ENCODE assay signal across 17 mouse cellular contexts in genomic region chr6:137386344-137386743, GRCm38 (mm10).
DNase-seq lines count a peak whose midpoint lies in the region; ATAC-seq lines count a peak whose summit lies in the region.
"Had no signal": no experiment of that assay in that cellular context is flagged by ENCODE, and none has a peak within 500 bp of the region (broad histone marks: within the 10 kb centered on the region; RNA-seq: fewer than 3 reads in every experiment).

No protein-coding gene starts in this region.

- intact Hi-C loops in left cerebral cortex, postnatal 10 days (cut with DNase I): no loop called here

- no peaks in the 10 kb centered on the region for H3K4me1 ChIP-seq in liver, embryonic 12.5 days
- H3K4me1 ChIP-seq in brown adipose tissue, adult 24 weeks (ENCODE audit: control insufficient read depth, insufficient read depth, insufficient read length, low read length): no peaks in the 10 kb centered on the region

- no peak overlapping the region for H3K27ac ChIP-seq in liver, embryonic 12.5 days
- 0 out of 2 replicates have a peak overlapping the region, but pooled peaks have one; percentile 3 for H3K27ac ChIP-seq in brown adipose tissue, adult 24 weeks (replicated peaks; ENCODE audit: low read depth, low read length)
- H3K27ac ChIP-seq: limb, embryonic 13.5 days; midbrain, embryonic 13.5 days had no signal

- no peaks in the 10 kb centered on the region for H3K27me3 ChIP-seq in liver, embryonic 12.5 days (replicated peaks)
- H3K27me3 ChIP-seq: limb, embryonic 13.5 days; midbrain, embryonic 13.5 days had no signal

- no peaks in the 10 kb centered on the region for H3K9me3 ChIP-seq in liver, embryonic 12.5 days (replicated peaks)
- H3K9me3 ChIP-seq: limb, embryonic 13.5 days; midbrain, embryonic 13.5 days had no signal

- 63% methylated on average over 4 of the region's 4 CpGs for WGBS in liver, embryonic 12.5 days (ENCODE audit: insufficient replicate concordance)

- H3K4me3 ChIP-seq in liver, embryonic 12.5 days: no peak overlapping the region
- H3K4me3 ChIP-seq in brown adipose tissue, adult 24 weeks (ENCODE audit: insufficient read depth, low read depth, low read length): no peak overlapping the region
- H3K4me3 ChIP-seq: limb, embryonic 13.5 days; midbrain, embryonic 13.5 days had no signal

- no peaks in the 10 kb centered on the region for H3K36me3 ChIP-seq in liver, embryonic 12.5 days
- H3K36me3 ChIP-seq: limb, embryonic 13.5 days had no signal

- peak; percentile 17 for DNase-seq in liver
- no peak for DNase-seq in left cerebral cortex, postnatal 10 days (ENCODE audit: extremely low spot score in 1 of 2, low spot score in 2 of 2)
- DNase-seq: adrenal gland, postnatal 25 days; cerebellum, adult 11 months; cerebellum, postnatal 36 days; gastrocnemius, postnatal 14 days; kidney, adult 9 months; layer of hippocampus, postnatal 36 days; thymus, adult 2 months had no signal

- no peak overlapping the region for H3K4me2 ChIP-seq in liver, embryonic 12.5 days
- H3K4me2 ChIP-seq: limb, embryonic 13.5 days; midbrain, embryonic 13.5 days had no signal

- no peak for ATAC-seq in liver, embryonic 12.5 days
- peak; percentile 22 to 45; a peak in 1 of 4 replicates for ATAC-seq in hematopoietic stem cell, adult 5-6 weeks (replicated peaks in 1 of 2; ENCODE audit: insufficient read depth in 1 of 2, low FRiP score in 2 of 2, low TSS enrichment in 1 of 2, low read depth in 1 of 2, poor library complexity in 2 of 2, severe bottlenecking in 2 of 2)
- peak; percentile 95 for ATAC-seq in monocyte, adult 5-6 weeks (replicated peaks; ENCODE audit: insufficient number of reproducible peaks, low FRiP score, low TSS enrichment, poor library complexity, severe bottlenecking)
- ATAC-seq in activated CD4-positive, CD25-positive, alpha-beta regulatory T cell, adult 4 months: no peak
- ATAC-seq: forebrain, embryonic 16.5 days; midbrain, embryonic 13.5 days had no signal

- no peak overlapping the region for H3K9ac ChIP-seq in liver, embryonic 12.5 days
- H3K9ac ChIP-seq: limb, embryonic 13.5 days; midbrain, embryonic 13.5 days had no signal

Comparison
In these comparisons a context has a peak if more than half of its experiments do, and no peak if none do; other contexts are left out.
1. ATAC-seq: peak in hematopoietic stem cell, adult 5-6 weeks (2 of 2) and monocyte, adult 5-6 weeks (single experiment); none in liver, embryonic 12.5 days (single experiment) and activated CD4-positive, CD25-positive, alpha-beta regulatory T cell, adult 4 months (single experiment).